Mouse (Mus musculus) embryonic facial prominence, embryonic 11.5 days (tissue): ENCODE measurements around the gene Gng12. TPM values are rescaled to one million over a fixed set of nuclear protein-coding genes. Genes with fewer than 3 reads are reported as not detected.
"Not testable (repeated sequence)": the region's sequence is repeated elsewhere in the genome, so short reads cannot be mapped to it uniquely, and the experiment has no call there.

Source experiments
- ATAC-seq: fragments of 200-750 bp; cut with Nextera tagmentation; replicated peaks from 2 replicates; pipeline ENCODE4 v1.8.0; 2017; ENCODE audit warnings: low read depth; ENCODE audit not compliant: insufficient number of reproducible peaks, low FRiP score, low TSS enrichment
- DNase-seq: peaks from one replicate; pipeline ENCODE4 v3.0.0-alpha.2; 2015; ENCODE audit warnings: low spot score
- H3K27ac ChIP-seq: fragments of 300-500 bp; sonication (generic); replicated peaks from 2 replicates; pipeline ENCODE4 v1.5.1; 2014; ENCODE audit warnings: mild to moderate bottlenecking, low read depth, low read length, control low read depth
- H3K27me3 ChIP-seq: fragments of 300-500 bp; sonication (generic); 2 replicates; pipeline ENCODE4 v1.6.1; 2014; ENCODE audit warnings: mild to moderate bottlenecking, low read length, moderate library complexity, mixed read lengths; ENCODE audit not compliant: control insufficient read depth, insufficient read depth
- H3K36me3 ChIP-seq: fragments of 300-500 bp; sonication (generic); replicated peaks from 2 replicates; pipeline ENCODE4 v1.6.1; 2014; ENCODE audit warnings: low read depth, mild to moderate bottlenecking, low read length, moderate library complexity, mixed read lengths; ENCODE audit not compliant: control insufficient read depth, insufficient read depth
- H3K4me1 ChIP-seq: fragments of 300-500 bp; sonication (generic); 2 replicates; pipeline ENCODE4 v1.6.1; 2014; ENCODE audit warnings: low read length, mixed read lengths; ENCODE audit not compliant: control insufficient read depth, insufficient read depth
- H3K4me2 ChIP-seq: fragments of 300-500 bp; sonication (generic); 2 replicates; pipeline ENCODE4 v1.6.1; 2014; ENCODE audit warnings: low read depth, mild to moderate bottlenecking, control low read depth, low read length, moderate library complexity
- H3K4me3 ChIP-seq: fragments of 300-500 bp; sonication (generic); 2 replicates; pipeline ENCODE4 v1.5.1; 2014; ENCODE audit warnings: low read depth, low read length, control low read depth
- H3K9ac ChIP-seq: fragments of 300-500 bp; sonication (generic); replicated peaks from 2 replicates; pipeline ENCODE4 v1.6.1; 2014; ENCODE audit warnings: mild to moderate bottlenecking, control low read depth, low read length
- H3K9me3 ChIP-seq: fragments of 300-500 bp; sonication (generic); replicated peaks from 2 replicates; pipeline ENCODE4 v1.6.1; 2016; ENCODE audit warnings: mild to moderate bottlenecking, low read length, inconsistent platforms, mixed read lengths; ENCODE audit not compliant: control insufficient read depth
- WGBS: fragments of 180-500 bp; shearing (Covaris S2); extraction: QIAGEN DNeasy Blood & Tissue Kit; methylation state at CpG from one replicate; pipeline ENCODE4 v1.1.7; 2014; 5-methylcytosine and 5-hydroxymethylcytosine counted together
- polyA plus RNA-seq: library from polyadenylated mRNA; unstranded; fragments of >200 nt; fragmentation: Nextera tagmentation; extraction: Ambion mirVana; gene quantifications from 2 replicates; pipeline ENCODE4 v1.2.1, GENCODE M21; 2014

Gng12 gene
- polyA plus RNA-seq, 1 experiment from 2014 or later: 67.0 TPM

GRCm38 (mm10) chr6:67015739-67016519, 119.7 kb downstream of the Gng12 start:
- DNase-seq (no peak), ATAC-seq (no peak)
- H3K27ac ChIP-seq: no peak overlapping the region
- WGBS: 77% methylated on average over 8 of the region's 8 CpGs
- no peak overlapping the region for H3K4me2 ChIP-seq
- H3K36me3 ChIP-seq: no peaks in the 10 kb centered on the region
- H3K27me3 ChIP-seq: no peaks in the 10 kb centered on the region
- no peaks in the 10 kb centered on the region for H3K4me1 ChIP-seq
- H3K9ac ChIP-seq: no peak overlapping the region
- H3K9me3 ChIP-seq: no peaks in the 10 kb centered on the region
- no peak overlapping the region for H3K4me3 ChIP-seq

- 68% methylated on average over 7 of the region's 7 CpGs for WGBS
- ATAC-seq (no peak), DNase-seq (no peak)
- Histone ChIP-seq H3K4me1 (no peaks in the 10 kb centered on the region), H3K9ac (no peak overlapping the region), H3K4me3 (no peak overlapping the region), H3K27me3 (no peaks in the 10 kb centered on the region), H3K4me2 (no peak overlapping the region), H3K9me3 (no peaks in the 10 kb centered on the region), H3K27ac (no peak overlapping the region), H3K36me3 (no peaks in the 10 kb centered on the region)
Observed at GRCm38 (mm10) chr6:67016520-67017111, 120.4 kb downstream of the Gng12 start.

DNA sequence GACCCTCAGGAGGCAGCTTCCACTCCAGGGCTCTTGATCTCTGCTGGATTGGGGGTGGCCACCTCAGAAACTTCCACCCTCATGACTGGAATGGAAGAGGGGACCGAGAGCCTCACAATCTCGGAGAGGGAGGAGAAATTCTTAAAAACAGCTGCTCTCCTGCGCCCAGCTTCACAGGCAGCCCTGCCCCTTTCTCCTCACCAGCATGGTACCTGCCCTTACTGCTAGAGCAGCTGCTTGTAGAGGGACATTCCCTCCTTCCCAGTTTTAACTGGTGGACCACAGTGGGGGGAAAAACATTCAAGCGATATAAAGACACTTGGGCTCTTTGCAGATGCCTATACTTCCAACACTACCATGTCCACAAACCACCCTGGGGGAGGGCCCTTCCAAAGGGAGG, 122.2 kb downstream of the Gng12 start:
- Histone ChIP-seq H3K4me3 (no peak overlapping the region), H3K36me3 (no peaks in the 10 kb centered on the region), H3K27ac (no peak overlapping the region), H3K27me3 (no peaks in the 10 kb centered on the region), H3K4me1 (no peaks in the 10 kb centered on the region), H3K9ac (no peak overlapping the region), H3K4me2 (no peak overlapping the region), H3K9me3 (no peaks in the 10 kb centered on the region)
- DNase-seq (no peak), ATAC-seq (no peak)
- 79% methylated on average over 4 of the region's 4 CpGs for WGBS

DNA sequence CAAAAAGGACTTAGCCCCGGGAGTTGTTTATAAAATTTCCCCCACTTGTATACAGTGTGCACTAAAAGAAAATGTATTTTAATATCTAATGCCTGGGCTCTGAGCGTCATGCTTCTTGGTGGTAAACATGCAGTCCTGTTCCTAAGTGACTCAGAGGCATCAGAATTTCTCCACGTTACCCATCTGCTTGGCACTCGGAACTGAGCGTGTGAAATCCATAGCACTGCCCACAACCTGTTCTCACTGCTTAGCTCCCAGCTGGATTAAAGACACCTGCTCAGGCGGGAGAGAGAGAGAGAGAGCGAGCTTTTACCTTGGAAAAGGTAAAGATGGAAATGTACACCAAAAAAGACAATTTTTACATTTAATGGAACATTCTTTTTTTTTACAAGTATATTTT, 122.8 kb downstream of the Gng12 start:
- H3K4me2 ChIP-seq, H3K9ac ChIP-seq, H3K27me3 ChIP-seq, H3K36me3 ChIP-seq, DNase-seq, H3K27ac ChIP-seq, H3K9me3 ChIP-seq, H3K4me3 ChIP-seq, ATAC-seq, H3K4me1 ChIP-seq: not testable (repeated sequence)
- WGBS: 87% methylated on average over 7 of the region's 7 CpGs

DNA sequence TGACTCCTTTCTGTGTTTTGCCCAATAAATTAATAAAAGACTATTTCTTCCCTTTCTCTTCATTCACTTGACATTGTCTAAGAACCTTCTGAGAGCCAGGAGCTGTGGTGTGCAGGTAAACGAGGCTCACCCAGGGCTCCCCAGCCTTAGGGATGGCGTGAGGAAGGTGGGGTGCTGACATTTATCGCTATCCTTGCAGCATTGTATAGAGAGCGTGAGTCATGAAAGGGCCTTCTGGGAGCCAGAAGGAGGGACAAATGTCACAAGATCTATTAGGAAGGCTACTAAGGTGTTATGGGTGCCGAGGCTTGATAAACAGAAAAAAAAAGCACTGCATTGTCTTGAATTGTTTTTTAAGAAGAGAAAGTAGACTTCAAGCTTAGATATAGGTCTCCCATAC, 125.1 kb downstream of the Gng12 start:
- no peaks in the 10 kb centered on the region for H3K9me3 ChIP-seq
- DNase-seq (no peak), ATAC-seq (no peak)
- H3K4me1 ChIP-seq: no peaks in the 10 kb centered on the region
- H3K27ac ChIP-seq: no peak overlapping the region
- WGBS: 82% methylated on average over 5 of the region's 5 CpGs
- no peak overlapping the region for H3K9ac ChIP-seq
- H3K4me3 ChIP-seq: no peak overlapping the region
- no peaks in the 10 kb centered on the region for H3K36me3 ChIP-seq
- H3K27me3 ChIP-seq: no peaks in the 10 kb centered on the region
- H3K4me2 ChIP-seq: no peak overlapping the region

DNA sequence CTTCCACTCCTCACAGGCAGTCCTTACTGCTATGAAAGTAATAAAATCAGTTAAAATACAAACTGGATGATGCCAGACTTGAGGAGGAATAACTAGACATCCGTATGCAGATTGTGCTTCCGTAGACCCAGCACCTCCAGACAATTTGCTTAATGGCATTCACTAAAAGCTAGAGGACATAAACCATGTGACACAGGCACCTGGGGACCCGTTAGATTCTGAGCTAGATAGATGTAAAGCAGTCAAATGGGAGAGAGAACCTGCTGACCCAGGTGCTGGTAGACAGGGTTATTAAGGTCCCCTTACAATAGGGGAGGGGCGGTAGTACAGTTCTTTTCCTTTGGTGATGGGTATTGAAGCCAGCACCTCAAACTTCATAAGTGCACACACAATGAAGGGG, 127.5 kb downstream of the Gng12 start:
- no peak overlapping the region for H3K4me3 ChIP-seq
- H3K27me3 ChIP-seq: no peaks in the 10 kb centered on the region
- H3K4me1 ChIP-seq: peaks cover 2% of the 10 kb centered on the region; the same call in 1 of the 2 replicates
- no peaks in the 10 kb centered on the region for H3K36me3 ChIP-seq
- ATAC-seq: no peak
- no peaks in the 10 kb centered on the region for H3K9me3 ChIP-seq
- H3K9ac ChIP-seq: no peak overlapping the region
- H3K27ac ChIP-seq: no peak overlapping the region
- no peak for DNase-seq
- WGBS: 82% methylated on average over 4 of the region's 4 CpGs
- H3K4me2 ChIP-seq: no peak overlapping the region

- WGBS: 73% methylated on average over 3 of the region's 3 CpGs
- Histone ChIP-seq H3K4me1 (peaks cover 2% of the 10 kb centered on the region; the same call in 1 of the 2 replicates), H3K36me3 (no peaks in the 10 kb centered on the region), H3K9ac (no peak overlapping the region), H3K4me3 (no peak overlapping the region), H3K27me3 (no peaks in the 10 kb centered on the region), H3K27ac (no peak overlapping the region), H3K9me3 (no peaks in the 10 kb centered on the region), H3K4me2 (no peak overlapping the region)
- no peak for ATAC-seq
- DNase-seq: no peak
Observed at GRCm38 (mm10) chr6:67026661-67027060, 130.5 kb downstream of the Gng12 start.

GRCm38 (mm10) chr6:67027438-67028142, 131.4 kb downstream of the Gng12 start:
- no peak overlapping the region for H3K27ac ChIP-seq
- no peak for DNase-seq
- WGBS: 72% methylated on average over 9 of the region's 9 CpGs
- H3K4me1 ChIP-seq: peaks cover 2% of the 10 kb centered on the region; the same call in 1 of the 2 replicates
- H3K4me2 ChIP-seq: no peak overlapping the region
- no peak overlapping the region for H3K4me3 ChIP-seq
- no peaks in the 10 kb centered on the region for H3K27me3 ChIP-seq
- no peak overlapping the region for H3K9ac ChIP-seq
- H3K9me3 ChIP-seq: no peaks in the 10 kb centered on the region
- no peak for ATAC-seq
- H3K36me3 ChIP-seq: no peaks in the 10 kb centered on the region
